Mouse (Mus musculus) heart, embryonic 12.5 days (tissue): ENCODE results near the gene Kcnn1. TPM values are rescaled to one million over a fixed set of nuclear protein-coding genes. Genes with fewer than 3 reads are reported as not detected.

ENCODE experiments used
- ATAC-seq: fragments of 200-750 bp; cut with Nextera tagmentation; 2 replicates; pipeline ENCODE4 v1.8.0; 2017; ENCODE audit warnings: moderate TSS enrichment, moderate library complexity; ENCODE audit not compliant: insufficient number of reproducible peaks, low FRiP score
- H3K27ac ChIP-seq: fragments of 300-500 bp; sonication (generic); 2 replicates; pipeline ENCODE4 v1.5.1; 2016; ENCODE audit warnings: mild to moderate bottlenecking, moderate library complexity; ENCODE audit not compliant: poor library complexity, severe bottlenecking
- H3K27me3 ChIP-seq: fragments of 300-500 bp; sonication (generic); replicated peaks from 2 replicates; pipeline ENCODE4 v1.6.1; 2016; ENCODE audit warnings: mild to moderate bottlenecking, moderate library complexity
- H3K36me3 ChIP-seq: fragments of 300-500 bp; sonication (generic); 2 replicates; pipeline ENCODE4 v1.6.1; 2016; ENCODE audit warnings: mild to moderate bottlenecking, moderate library complexity
- H3K4me1 ChIP-seq: fragments of 300-500 bp; sonication (generic); replicated peaks from 2 replicates; pipeline ENCODE4 v1.6.1; 2016; ENCODE audit warnings: mild to moderate bottlenecking
- H3K4me2 ChIP-seq: fragments of 300-500 bp; sonication (generic); 2 replicates; pipeline ENCODE4 v1.6.1; 2016; ENCODE audit warnings: mild to moderate bottlenecking, moderate library complexity
- H3K4me3 ChIP-seq: fragments of 300-500 bp; sonication (generic); 2 replicates; pipeline ENCODE4 v1.5.1; 2016; ENCODE audit warnings: mild to moderate bottlenecking
- H3K9ac ChIP-seq: fragments of 300-500 bp; sonication (generic); 2 replicates; pipeline ENCODE4 v1.6.1; 2016; ENCODE audit warnings: mild to moderate bottlenecking, moderate library complexity
- H3K9me3 ChIP-seq: fragments of 300-500 bp; sonication (generic); replicated peaks from 2 replicates; pipeline ENCODE4 v1.6.1; 2016; ENCODE audit warnings: mild to moderate bottlenecking, moderate library complexity
- WGBS: fragments of 180-500 bp; shearing (Covaris S2); methylation state at CpG from one replicate; pipeline ENCODE4 v1.1.7; 2016; 5-methylcytosine and 5-hydroxymethylcytosine counted together
- polyA plus RNA-seq: library from polyadenylated mRNA; unstranded; fragments of >200 nt; fragmentation: Nextera tagmentation; extraction: Ambion mirVana; gene quantifications from 2 replicates; pipeline ENCODE4 v1.2.1, GENCODE M21; 2016

The Kcnn1 gene
- polyA plus RNA-seq, 1 experiment from 2014 or later = 1.8 TPM

- Histone ChIP-seq H3K27ac (peak within 1 kb of the TSS; percentile 63), H3K9me3 (no peaks in the 10 kb centered on the region), H3K36me3 (0 out of 2 replicates have a peak, but pooled peaks cover 4% of the 10 kb centered on the region), H3K4me1 (peaks cover 12% of the 10 kb centered on the region), H3K27me3 (peaks cover 23% of the 10 kb centered on the region), H3K4me3 (peak within 1 kb of the TSS; percentile 71), H3K9ac (peak within 1 kb of the TSS; percentile 84), H3K4me2 (peak within 1 kb of the TSS; percentile 87)
- 2% methylated on average over 55 of the region's 55 CpGs for WGBS
- peak; percentile 95 for ATAC-seq
Observed at GRCm38 (mm10) chr8:70839408-70840351, 23.4 kb downstream of the Kcnn1 start, which contains the start of gene Arrdc2. Arrdc2 (minus strand) TSS chr8:70839720.

GRCm38 (mm10) chr8:70838654-70839407 is 24.2 kb downstream of the Kcnn1 start:
- Histone ChIP-seq H3K4me3 (peak overlapping the region; percentile 71), H3K27me3 (peaks cover 22% of the 10 kb centered on the region), H3K9ac (peak overlapping the region; percentile 84), H3K4me1 (peaks cover 12% of the 10 kb centered on the region), H3K4me2 (peak overlapping the region; percentile 87), H3K27ac (peak overlapping the region; percentile 63), H3K36me3 (0 out of 2 replicates have a peak, but pooled peaks cover 6% of the 10 kb centered on the region), H3K9me3 (no peaks in the 10 kb centered on the region)
- 2% methylated on average over 66 of the region's 66 CpGs for whole genome bisulfite sequencing
- ATAC-seq = peak; percentile 48

- Histone ChIP-seq H3K4me2 (no peak overlapping the region), H3K9me3 (no peaks in the 10 kb centered on the region), H3K36me3 (0 out of 2 replicates have a peak, but pooled peaks cover 6% of the 10 kb centered on the region), H3K4me3 (no peak overlapping the region), H3K9ac (no peak overlapping the region), H3K4me1 (peaks cover 12% of the 10 kb centered on the region), H3K27me3 (peaks cover 3% of the 10 kb centered on the region; the same call in 1 of the 2 replicates), H3K27ac (no peak overlapping the region)
- no peak for ATAC-seq
- 90% methylated on average over 12 of the region's 12 CpGs for WGBS
Observed at GRCm38 (mm10) chr8:70836666-70837065, 26.4 kb downstream of the Kcnn1 start.

- ATAC-seq = no peak
- no peak overlapping the region for H3K27ac ChIP-seq
Observed at GRCm38 (mm10) chr8:70834071-70834470, 29.0 kb downstream of the Kcnn1 start.

GRCm38 (mm10) chr8:70833520-70833919 is 29.5 kb downstream of the Kcnn1 start:
- no peak overlapping the region for H3K27ac ChIP-seq
- H3K4me2 ChIP-seq = no peak overlapping the region
- H3K9ac ChIP-seq = no peak overlapping the region
- peaks cover 2% of the 10 kb centered on the region for H3K4me1 ChIP-seq
- no peak; the same call in 1 of the 2 replicates for ATAC-seq
- H3K9me3 ChIP-seq = no peaks in the 10 kb centered on the region
- peaks cover 3% of the 10 kb centered on the region; the same call in 1 of the 2 replicates for H3K27me3 ChIP-seq
- WGBS = 33% methylated on average over 15 of the region's 15 CpGs
- H3K36me3 ChIP-seq = 0 out of 2 replicates have a peak, but pooled peaks cover 6% of the 10 kb centered on the region
- H3K4me3 ChIP-seq = no peak overlapping the region

More at GRCm38 (mm10) chr8:70834071-70834470, 29.0 kb downstream of the Kcnn1 start:
- Histone ChIP-seq H3K9ac (no peak overlapping the region), H3K4me2 (no peak overlapping the region), H3K4me1 (peaks cover 5% of the 10 kb centered on the region), H3K36me3 (0 out of 2 replicates have a peak, but pooled peaks cover 6% of the 10 kb centered on the region), H3K27me3 (peaks cover 3% of the 10 kb centered on the region; the same call in 1 of the 2 replicates), H3K4me3 (no peak overlapping the region), H3K9me3 (no peaks in the 10 kb centered on the region)
- 89% methylated on average over 3 of the region's 3 CpGs for WGBS

- ATAC-seq = no peak
- Histone ChIP-seq H3K27me3 (peaks cover 3% of the 10 kb centered on the region; the same call in 1 of the 2 replicates), H3K4me3 (no peak overlapping the region), H3K36me3 (0 out of 2 replicates have a peak, but pooled peaks cover 6% of the 10 kb centered on the region), H3K9me3 (no peaks in the 10 kb centered on the region), H3K27ac (no peak overlapping the region), H3K9ac (no peak overlapping the region), H3K4me2 (no peak overlapping the region), H3K4me1 (no peaks in the 10 kb centered on the region; the same call in 1 of the 2 replicates)
- whole genome bisulfite sequencing = 53% methylated on average over 9 of the region's 9 CpGs
Observed at GRCm38 (mm10) chr8:70833018-70833482, 30.0 kb downstream of the Kcnn1 start.

GRCm38 (mm10) chr8:70832371-70832770 is 30.7 kb downstream of the Kcnn1 start:
- H3K4me2 ChIP-seq = no peak overlapping the region
- H3K27ac ChIP-seq = no peak overlapping the region
- no peaks in the 10 kb centered on the region; the same call in 1 of the 2 replicates for H3K4me1 ChIP-seq
- H3K4me3 ChIP-seq = no peak overlapping the region
- H3K9me3 ChIP-seq = no peaks in the 10 kb centered on the region
- peaks cover 3% of the 10 kb centered on the region; the same call in 1 of the 2 replicates for H3K27me3 ChIP-seq
- H3K36me3 ChIP-seq = 0 out of 2 replicates have a peak, but pooled peaks cover 6% of the 10 kb centered on the region
- 71% methylated on average over 11 of the region's 11 CpGs for WGBS
- no peak overlapping the region for H3K9ac ChIP-seq
- ATAC-seq = no peak

GRCm38 (mm10) chr8:70831517-70831916 is 31.5 kb downstream of the Kcnn1 start:
- no peak for ATAC-seq
- 90% methylated on average over 8 of the region's 8 CpGs for WGBS

GRCm38 (mm10) chr8:70827796-70828195 is 35.3 kb downstream of the Kcnn1 start:
- Histone ChIP-seq H3K9ac (no peak overlapping the region), H3K9me3 (peaks cover 5% of the 10 kb centered on the region; the same call in 1 of the 2 replicates), H3K27me3 (peaks cover 19% of the 10 kb centered on the region), H3K36me3 (no peaks in the 10 kb centered on the region), H3K4me2 (no peak overlapping the region), H3K4me1 (no peaks in the 10 kb centered on the region; the same call in 1 of the 2 replicates), H3K4me3 (no peak overlapping the region), H3K27ac (no peak overlapping the region)
- no peak for ATAC-seq
- WGBS = 76% methylated on average over 1 of the region's 1 CpGs

More at GRCm38 (mm10) chr8:70831517-70831916, 31.5 kb downstream of the Kcnn1 start:
- no peak overlapping the region for H3K27ac ChIP-seq
- no peak overlapping the region for H3K4me2 ChIP-seq
- H3K36me3 ChIP-seq = 0 out of 2 replicates have a peak, but pooled peaks cover 6% of the 10 kb centered on the region
- no peaks in the 10 kb centered on the region; the same call in 1 of the 2 replicates for H3K4me1 ChIP-seq
- no peak overlapping the region for H3K4me3 ChIP-seq
- no peak overlapping the region for H3K9ac ChIP-seq
- H3K9me3 ChIP-seq = 0 out of 2 replicates have a peak, but pooled peaks cover 2% of the 10 kb centered on the region
- H3K27me3 ChIP-seq = peaks cover 3% of the 10 kb centered on the region; the same call in 1 of the 2 replicates

GRCm38 (mm10) chr8:70827010-70827409 is 36.0 kb downstream of the Kcnn1 start:
- no peaks in the 10 kb centered on the region for H3K36me3 ChIP-seq
- H3K27me3 ChIP-seq = peaks cover 21% of the 10 kb centered on the region
- H3K27ac ChIP-seq = no peak overlapping the region
- peaks cover 5% of the 10 kb centered on the region; the same call in 1 of the 2 replicates for H3K9me3 ChIP-seq
- no peak overlapping the region for H3K4me2 ChIP-seq
- WGBS = 87% methylated on average over 2 of the region's 2 CpGs
- H3K9ac ChIP-seq = no peak overlapping the region
- no peak for ATAC-seq
- no peak overlapping the region for H3K4me3 ChIP-seq
- H3K4me1 ChIP-seq = no peaks in the 10 kb centered on the region
